Mouse (Mus musculus) stomach, embryonic 15.5 days (tissue): ENCODE results near the gene Gm42906. TPM values are rescaled to one million over a fixed set of nuclear protein-coding genes. Genes with fewer than 3 reads are reported as not detected.
A peak's percentile ranks its signal among the peaks of the same experiment; 100 is the strongest.

Source experiments
- ATAC-seq: fragments of 200-750 bp; cut with Nextera tagmentation; 2 replicates; pipeline ENCODE4 v1.8.0; 2017; ENCODE audit warnings: low read depth, moderate number of reproducible peaks, moderate TSS enrichment; ENCODE audit not compliant: insufficient read depth, low FRiP score
- H3K27ac ChIP-seq: fragments of 300-500 bp; sonication (generic); 2 replicates; pipeline ENCODE4 v1.5.1; 2015; ENCODE audit warnings: mild to moderate bottlenecking, inconsistent platforms
- H3K27me3 ChIP-seq: fragments of 300-500 bp; sonication (generic); replicated peaks from 2 replicates; pipeline ENCODE4 v1.6.1; 2015; ENCODE audit warnings: inconsistent platforms
- H3K36me3 ChIP-seq: fragments of 300-500 bp; sonication (generic); 2 replicates; pipeline ENCODE4 v1.6.1; 2015; ENCODE audit warnings: inconsistent platforms
- H3K4me1 ChIP-seq: fragments of 300-500 bp; sonication (generic); 2 replicates; pipeline ENCODE4 v1.6.1; 2015; ENCODE audit warnings: inconsistent platforms
- H3K4me2 ChIP-seq: fragments of 300-500 bp; sonication (generic); 2 replicates; pipeline ENCODE4 v1.6.1; 2015; ENCODE audit warnings: mild to moderate bottlenecking, inconsistent platforms
- H3K4me3 ChIP-seq: fragments of 300-500 bp; sonication (generic); replicated peaks from 2 replicates; pipeline ENCODE4 v1.5.1; 2015; ENCODE audit warnings: inconsistent platforms
- H3K9ac ChIP-seq: fragments of 300-500 bp; sonication (generic); 2 replicates; pipeline ENCODE4 v1.6.1; 2015; ENCODE audit warnings: inconsistent platforms
- H3K9me3 ChIP-seq: fragments of 300-500 bp; sonication (generic); 2 replicates; pipeline ENCODE4 v1.6.1; 2016; ENCODE audit warnings: inconsistent platforms
- WGBS: fragments of 180-500 bp; shearing (Covaris S2); methylation state at CpG from one replicate; pipeline ENCODE4 v1.1.7; 2015; 5-methylcytosine and 5-hydroxymethylcytosine counted together
- polyA plus RNA-seq: library from polyadenylated mRNA; unstranded; fragments of >200 nt; fragmentation: Nextera tagmentation; extraction: Ambion mirVana; gene quantifications from 2 replicates; pipeline ENCODE4 v1.2.1, GENCODE M21; 2015

The Gm42906 gene
- polyA plus RNA-seq, 1 experiment from 2014 or later = not detected

DNA sequence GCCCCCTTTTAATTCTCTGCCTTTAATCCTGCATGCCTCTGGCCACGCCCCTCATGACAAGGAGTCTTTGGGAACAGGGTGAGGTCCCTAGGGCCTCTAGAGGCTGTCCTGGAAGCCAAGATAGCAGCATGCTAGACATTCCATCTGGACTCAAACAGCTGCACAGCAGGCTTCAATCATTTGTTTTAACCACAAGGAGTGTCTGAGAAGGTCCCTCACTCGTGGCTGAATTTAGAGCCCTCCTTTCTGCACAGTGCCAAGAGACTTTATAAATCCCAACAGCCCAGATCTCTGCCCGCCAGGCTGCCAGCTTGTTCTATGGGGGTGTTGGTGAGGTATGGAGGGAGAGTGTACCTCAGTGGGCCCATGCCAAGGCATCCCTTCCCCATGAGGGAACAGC, 273.2 kb downstream of the Gm42906 start:
- 32% methylated on average over 3 of the region's 3 CpGs for WGBS
- H3K27me3 ChIP-seq = no peaks in the 10 kb centered on the region
- H3K27ac ChIP-seq = no peak overlapping the region
- H3K9me3 ChIP-seq = no peaks in the 10 kb centered on the region
- no peaks in the 10 kb centered on the region for H3K36me3 ChIP-seq
- ATAC-seq = peak; percentile 66; the same call in 1 of the 2 replicates
- H3K4me2 ChIP-seq = no peak overlapping the region
- no peak overlapping the region for H3K9ac ChIP-seq
- H3K4me3 ChIP-seq = no peak overlapping the region
- peaks cover 9% of the 10 kb centered on the region; the same call in 1 of the 2 replicates for H3K4me1 ChIP-seq

DNA sequence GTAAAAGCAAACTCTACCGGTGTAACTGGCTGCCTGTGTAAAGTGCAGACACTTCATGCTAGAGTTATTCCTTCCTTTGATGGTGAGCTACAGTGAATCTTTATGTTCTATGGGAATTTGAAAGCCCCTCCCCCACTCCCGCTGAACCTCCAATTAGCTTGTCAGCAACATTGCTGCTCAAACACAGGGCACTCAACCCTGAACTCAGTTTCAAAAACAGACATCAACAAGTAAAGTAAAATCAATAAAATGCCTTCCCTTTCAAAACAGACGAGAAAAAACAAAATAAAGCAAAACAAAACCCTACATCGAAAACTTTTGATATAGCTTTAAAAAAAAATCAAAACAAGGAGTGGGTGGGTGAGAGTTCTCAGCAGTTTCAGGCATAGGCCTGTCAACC, 273.9 kb downstream of the Gm42906 start:
- Histone ChIP-seq H3K27ac (no peak overlapping the region), H3K36me3 (no peaks in the 10 kb centered on the region), H3K4me1 (peaks cover 9% of the 10 kb centered on the region; the same call in 1 of the 2 replicates), H3K27me3 (no peaks in the 10 kb centered on the region), H3K9ac (no peak overlapping the region), H3K4me2 (no peak overlapping the region), H3K9me3 (no peaks in the 10 kb centered on the region), H3K4me3 (no peak overlapping the region)
- 68% methylated on average over 4 of the region's 4 CpGs for WGBS
- ATAC-seq = no peak

DNA sequence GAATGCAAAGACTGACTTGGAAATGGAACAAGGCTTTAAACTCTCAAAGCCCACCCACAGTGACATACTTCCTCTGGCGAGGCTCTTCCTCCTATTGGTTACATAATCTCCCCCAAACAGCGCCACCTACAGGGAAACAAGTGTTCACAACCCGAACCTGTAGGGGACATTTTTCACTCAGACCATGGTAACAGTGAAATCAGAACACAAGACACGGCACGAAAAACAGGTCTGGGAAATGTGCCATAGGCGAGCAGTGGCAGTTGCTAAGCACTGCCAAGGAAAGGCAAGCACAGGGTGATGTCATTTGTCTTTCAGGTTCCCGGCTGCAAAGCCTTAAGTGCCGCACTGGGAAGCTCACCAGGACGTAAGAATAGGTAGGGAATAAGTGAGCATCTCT, 276.4 kb downstream of the Gm42906 start:
- no peak overlapping the region for H3K9ac ChIP-seq
- peaks cover 9% of the 10 kb centered on the region; the same call in 1 of the 2 replicates for H3K4me1 ChIP-seq
- no peak overlapping the region for H3K27ac ChIP-seq
- H3K9me3 ChIP-seq = no peaks in the 10 kb centered on the region
- H3K27me3 ChIP-seq = no peaks in the 10 kb centered on the region
- ATAC-seq = no peak
- H3K4me2 ChIP-seq = no peak overlapping the region
- WGBS = 84% methylated on average over 9 of the region's 9 CpGs
- no peaks in the 10 kb centered on the region for H3K36me3 ChIP-seq
- H3K4me3 ChIP-seq = no peak overlapping the region

DNA sequence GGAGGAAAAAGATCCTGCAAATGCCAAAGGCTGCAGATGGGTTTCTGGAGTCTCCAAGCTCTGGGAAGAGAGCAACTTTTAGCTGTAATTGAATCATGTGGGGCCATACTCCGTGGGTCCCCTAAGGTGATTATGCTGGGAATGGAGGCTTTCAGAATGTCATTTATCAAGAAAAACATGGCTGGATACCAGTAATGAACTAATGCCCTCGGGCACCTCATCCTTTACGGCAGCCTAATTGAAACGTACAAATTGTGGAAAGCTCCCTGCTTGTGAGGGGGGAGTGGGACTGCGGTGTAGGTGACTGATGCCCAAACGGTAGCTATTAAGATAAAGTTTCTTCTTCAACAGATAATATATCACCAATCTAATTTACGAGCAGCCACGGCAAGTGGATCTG, 278.5 kb downstream of the Gm42906 start:
- H3K4me3 ChIP-seq = no peak overlapping the region
- H3K4me1 ChIP-seq = peaks cover under 1% of the 10 kb centered on the region; the same call in 1 of the 2 replicates
- H3K9me3 ChIP-seq = no peaks in the 10 kb centered on the region
- no peaks in the 10 kb centered on the region for H3K36me3 ChIP-seq
- no peaks in the 10 kb centered on the region for H3K27me3 ChIP-seq
- no peak overlapping the region for H3K4me2 ChIP-seq
- H3K9ac ChIP-seq = no peak overlapping the region
- no peak for ATAC-seq
- WGBS = 38% methylated on average over 8 of the region's 8 CpGs
- no peak overlapping the region for H3K27ac ChIP-seq

DNA sequence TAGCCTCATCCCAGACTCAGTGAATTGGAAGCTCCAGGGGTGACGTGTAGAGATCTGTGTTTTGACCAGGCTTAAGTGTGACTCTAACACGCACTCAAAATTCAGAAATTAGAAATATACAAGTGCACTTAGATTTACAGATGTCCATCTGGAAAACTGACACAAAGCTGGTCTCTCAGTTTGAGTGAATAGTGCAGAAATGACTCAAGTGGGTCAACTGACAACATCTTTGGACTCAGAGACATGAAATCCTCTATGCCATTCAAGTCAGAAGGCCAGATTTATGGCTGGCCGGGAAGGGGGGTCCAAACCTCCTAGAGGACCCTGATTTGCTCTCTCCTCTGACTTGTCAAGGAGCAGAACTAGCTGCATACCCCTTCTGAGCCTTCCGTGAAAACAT, 279.9 kb downstream of the Gm42906 start:
- 84% methylated on average over 4 of the region's 4 CpGs for WGBS
- Histone ChIP-seq H3K9ac (no peak overlapping the region), H3K4me1 (peaks cover 13% of the 10 kb centered on the region), H3K36me3 (no peaks in the 10 kb centered on the region), H3K9me3 (no peaks in the 10 kb centered on the region), H3K27me3 (no peaks in the 10 kb centered on the region), H3K4me3 (no peak overlapping the region), H3K27ac (no peak overlapping the region), H3K4me2 (no peak overlapping the region)
- ATAC-seq = no peak

DNA sequence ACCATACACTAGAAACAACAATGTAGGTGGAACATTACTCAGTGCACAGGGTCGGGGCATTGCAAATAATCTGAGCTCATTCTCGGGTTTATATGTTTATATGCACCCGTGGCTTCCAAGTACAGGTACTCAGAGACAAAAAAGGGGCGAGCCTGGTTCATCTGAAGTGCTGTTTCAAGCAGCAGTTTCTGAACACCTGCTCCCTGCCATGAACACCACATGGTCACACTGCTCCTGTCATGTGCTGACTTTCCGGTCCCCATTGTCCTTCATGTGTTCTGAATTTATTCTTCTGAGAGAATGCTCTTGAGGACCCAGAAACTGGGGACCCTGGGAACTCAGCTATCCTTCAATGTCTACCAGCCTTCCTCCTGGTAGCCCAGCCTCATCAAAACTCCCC, 282.2 kb downstream of the Gm42906 start:
- no peak overlapping the region for H3K9ac ChIP-seq
- 58% methylated on average over 5 of the region's 5 CpGs for WGBS
- no peaks in the 10 kb centered on the region for H3K9me3 ChIP-seq
- no peak overlapping the region for H3K4me2 ChIP-seq
- H3K27me3 ChIP-seq = no peaks in the 10 kb centered on the region
- no peak overlapping the region for H3K4me3 ChIP-seq
- no peaks in the 10 kb centered on the region for H3K36me3 ChIP-seq
- H3K27ac ChIP-seq = no peak overlapping the region
- ATAC-seq = no peak
- peaks cover 24% of the 10 kb centered on the region for H3K4me1 ChIP-seq

DNA sequence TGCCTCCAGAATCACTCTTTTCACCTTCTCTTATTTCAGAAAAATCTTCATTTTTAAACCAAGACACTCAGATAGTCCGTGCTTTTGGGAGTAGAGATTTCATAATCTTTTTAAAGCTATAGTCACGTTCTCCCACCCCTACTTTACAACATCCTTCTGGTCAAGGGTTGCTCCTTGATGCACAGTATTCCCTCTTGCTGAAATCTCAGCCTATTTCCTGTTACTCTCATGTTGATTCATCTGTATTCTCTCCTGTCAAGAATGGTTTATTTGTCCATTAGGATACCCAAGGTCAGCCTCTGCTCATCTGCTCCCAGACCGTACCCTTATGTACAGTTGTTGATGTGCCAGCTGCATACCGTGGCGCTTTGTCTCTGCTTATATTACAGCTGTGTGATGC, 284.0 kb downstream of the Gm42906 start:
- Histone ChIP-seq H3K4me2 (no peak overlapping the region), H3K4me3 (no peak overlapping the region), H3K9me3 (no peaks in the 10 kb centered on the region), H3K36me3 (no peaks in the 10 kb centered on the region), H3K4me1 (peaks cover 24% of the 10 kb centered on the region), H3K27me3 (no peaks in the 10 kb centered on the region), H3K27ac (peak overlapping the region; percentile 31; the same call in 1 of the 2 replicates), H3K9ac (no peak overlapping the region)
- ATAC-seq = no peak
- WGBS = 50% methylated on average over 5 of the region's 5 CpGs

DNA sequence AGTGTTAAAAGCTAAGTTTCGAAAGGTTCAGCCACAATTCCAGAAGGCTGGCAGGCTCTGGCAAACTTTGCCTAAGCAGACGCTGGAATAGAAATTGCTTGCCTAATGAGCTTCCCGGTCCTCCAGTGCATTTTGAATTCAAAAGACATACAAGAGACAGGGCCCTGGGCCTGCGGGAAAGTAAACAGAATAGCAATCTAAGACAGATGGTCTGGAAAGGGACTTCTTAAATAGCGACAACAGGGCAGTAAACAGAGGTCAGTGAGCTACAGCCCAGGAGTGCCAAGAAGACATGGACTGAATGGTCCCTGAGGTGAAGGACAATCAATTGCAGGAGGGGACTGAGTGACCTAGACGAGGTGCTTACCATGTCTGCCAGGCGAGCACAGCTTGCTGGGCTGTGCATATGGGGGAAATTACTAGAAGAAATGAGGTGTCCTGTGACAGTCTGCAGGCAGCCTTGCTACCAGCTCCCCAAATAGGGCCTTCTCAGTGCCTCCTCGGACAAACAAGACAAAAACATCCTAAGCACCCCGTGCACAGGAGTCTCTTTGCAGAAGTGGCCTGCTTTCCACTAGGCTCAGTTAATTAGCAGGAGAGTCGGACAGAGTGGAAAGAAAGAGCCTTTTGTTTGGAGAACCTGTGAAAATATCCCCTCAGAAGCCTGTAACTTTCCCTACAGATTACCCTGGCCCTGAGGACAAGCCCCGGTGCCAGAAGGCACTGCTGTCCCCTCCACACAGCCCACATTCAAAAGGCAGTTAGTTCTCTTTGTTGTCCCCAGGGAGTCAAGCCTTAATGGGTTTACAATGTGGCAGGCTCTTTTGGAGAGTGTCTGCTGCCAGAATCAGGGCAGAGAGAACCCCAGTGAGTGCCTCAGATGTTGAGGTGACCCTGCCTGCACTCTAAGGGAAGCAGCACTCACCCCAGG, 285.0 kb downstream of the Gm42906 start:
- no peak for ATAC-seq
- peaks cover 24% of the 10 kb centered on the region for H3K4me1 ChIP-seq
- H3K9me3 ChIP-seq = no peaks in the 10 kb centered on the region
- no peaks in the 10 kb centered on the region for H3K36me3 ChIP-seq
- peak overlapping the region; percentile 74 for H3K27ac ChIP-seq
- peak overlapping the region; percentile 24; the same call in 1 of the 2 replicates for H3K4me2 ChIP-seq
- H3K4me3 ChIP-seq = no peak overlapping the region
- H3K9ac ChIP-seq = no peak overlapping the region
- no peaks in the 10 kb centered on the region for H3K27me3 ChIP-seq
- 30% methylated on average over 11 of the region's 11 CpGs for WGBS

DNA sequence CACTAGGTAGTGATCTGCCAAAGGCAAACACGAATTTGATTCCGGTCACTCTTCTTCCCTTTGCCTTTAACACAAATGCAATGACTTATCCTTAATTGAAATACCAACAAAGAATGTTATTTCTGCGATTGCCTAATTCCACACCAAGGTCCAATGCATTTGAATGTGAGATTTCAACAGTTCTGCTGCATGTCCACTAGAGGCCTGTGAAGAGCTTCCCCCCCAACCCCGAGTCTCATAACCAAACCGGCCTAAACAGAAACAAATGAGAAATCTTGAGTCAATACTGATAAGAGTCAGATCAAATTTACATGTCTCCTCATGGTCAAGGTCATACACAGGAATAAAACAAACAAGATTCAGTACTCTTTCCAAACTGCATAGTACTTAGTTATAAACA, 285.7 kb downstream of the Gm42906 start:
- H3K9ac ChIP-seq = no peak overlapping the region
- H3K27ac ChIP-seq = peak overlapping the region; percentile 74; the same call in 1 of the 2 replicates
- H3K4me3 ChIP-seq = no peak overlapping the region
- no peaks in the 10 kb centered on the region for H3K36me3 ChIP-seq
- 29% methylated on average over 5 of the region's 5 CpGs for WGBS
- no peaks in the 10 kb centered on the region for H3K27me3 ChIP-seq
- H3K4me1 ChIP-seq = peaks cover 24% of the 10 kb centered on the region
- H3K4me2 ChIP-seq = no peak overlapping the region
- H3K9me3 ChIP-seq = no peaks in the 10 kb centered on the region
- peak; percentile 77; the same call in 1 of the 2 replicates for ATAC-seq

DNA sequence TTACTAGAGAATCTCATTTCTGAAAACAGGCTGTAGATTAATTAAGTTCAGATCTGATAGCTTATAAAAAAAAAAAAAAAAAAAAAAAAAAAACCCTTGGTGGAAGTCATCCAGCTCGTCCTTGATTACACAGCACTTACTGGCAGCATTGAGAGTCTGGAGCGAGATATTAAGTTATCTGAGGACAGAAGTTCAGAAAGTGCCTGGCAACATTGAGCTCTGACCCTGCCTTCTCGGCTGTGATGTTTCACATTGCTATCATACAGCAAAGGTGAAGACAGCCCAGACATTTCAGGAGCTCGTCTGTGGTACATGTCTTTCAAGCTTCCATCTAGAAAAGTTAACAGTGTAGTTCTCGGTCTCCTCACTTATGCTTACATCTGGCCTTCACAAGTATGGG, 290.1 kb downstream of the Gm42906 start:
- H3K4me3 ChIP-seq = no peak overlapping the region
- no peak overlapping the region for H3K27ac ChIP-seq
- peaks cover 23% of the 10 kb centered on the region for H3K4me1 ChIP-seq
- H3K27me3 ChIP-seq = no peaks in the 10 kb centered on the region
- no peak overlapping the region for H3K9ac ChIP-seq
- no peaks in the 10 kb centered on the region for H3K9me3 ChIP-seq
- WGBS = 72% methylated on average over 5 of the region's 5 CpGs
- H3K36me3 ChIP-seq = no peaks in the 10 kb centered on the region
- ATAC-seq = no peak
- no peak overlapping the region for H3K4me2 ChIP-seq

DNA sequence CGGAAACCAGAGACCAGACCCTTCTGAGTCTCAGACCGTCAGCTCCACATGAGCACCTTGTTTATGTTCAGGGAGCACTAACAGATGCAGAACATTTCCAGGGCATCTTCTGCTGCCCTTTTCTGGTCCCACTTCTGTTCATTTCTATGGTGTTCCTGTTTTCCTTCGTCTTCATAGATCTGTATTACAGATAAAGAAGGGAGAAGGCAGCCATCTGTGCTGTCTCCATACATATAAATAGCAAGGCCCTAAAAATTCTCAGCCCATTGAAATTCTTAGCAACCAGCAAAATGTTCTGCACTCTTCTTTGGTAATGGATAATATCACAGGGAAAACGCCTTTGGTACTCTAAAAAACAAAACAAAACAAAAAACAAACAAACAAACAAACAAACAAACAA, 290.7 kb downstream of the Gm42906 start:
- 68% methylated on average over 4 of the region's 4 CpGs for WGBS
- Histone ChIP-seq H3K4me1 (peaks cover 19% of the 10 kb centered on the region), H3K27ac (no peak overlapping the region), H3K27me3 (no peaks in the 10 kb centered on the region), H3K9ac (no peak overlapping the region), H3K36me3 (no peaks in the 10 kb centered on the region), H3K4me2 (no peak overlapping the region), H3K4me3 (no peak overlapping the region), H3K9me3 (no peaks in the 10 kb centered on the region)
- no peak for ATAC-seq

DNA sequence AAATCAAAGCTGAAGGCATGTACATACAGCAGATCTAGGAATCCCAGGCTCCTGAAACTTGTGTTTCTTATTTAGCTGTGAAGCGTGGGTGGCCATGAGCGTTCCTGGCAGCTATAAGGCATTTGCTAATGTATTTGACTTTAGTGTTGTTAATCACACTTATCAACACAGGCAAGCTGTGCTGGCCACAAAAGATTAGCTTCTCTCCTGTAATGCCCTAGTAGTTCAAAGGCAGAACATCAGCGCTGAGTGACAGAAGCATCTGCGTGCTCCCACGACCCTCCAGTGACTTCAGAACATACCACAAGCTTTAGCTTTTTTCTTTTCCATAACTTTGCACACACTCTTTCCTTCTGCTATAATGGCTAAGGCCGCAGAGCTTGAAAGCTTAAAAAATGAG, 292.0 kb downstream of the Gm42906 start:
- WGBS = 24% methylated on average over 6 of the region's 6 CpGs
- Histone ChIP-seq H3K27ac (peak overlapping the region; percentile 79), H3K27me3 (no peaks in the 10 kb centered on the region), H3K9me3 (no peaks in the 10 kb centered on the region), H3K9ac (no peak overlapping the region), H3K4me2 (no peak overlapping the region), H3K36me3 (no peaks in the 10 kb centered on the region), H3K4me1 (peaks cover 14% of the 10 kb centered on the region), H3K4me3 (no peak overlapping the region)
- ATAC-seq = peak; percentile 59
